Mouse (Mus musculus) c-Kit-negative CD71-positive TER-119-positive erythroid progenitor cells, embryonic 14.5 days (primary cell): ENCODE measurements around the gene Birc5.
"Not testable (repeated sequence)": the region's sequence is repeated elsewhere in the genome, so short reads cannot be mapped to it uniquely, and the experiment has no call there.

Experiments
- DNase-seq: peaks from one replicate; pipeline ENCODE4 v3.0.0-alpha.2; 2013; ENCODE audit warnings: low read depth, low spot score

Gene Birc5

GRCm38 (mm10) chr11:117826916-117827315 lies 22.1 kb upstream of the Birc5 start:
- no peak for DNase-seq

- DNase-seq = no peak
Observed at GRCm38 (mm10) chr11:117827386-117827785, 21.7 kb upstream of the Birc5 start.

- DNase-seq = no peak
Observed at GRCm38 (mm10) chr11:117828149-117828887, 20.7 kb upstream of the Birc5 start.

DNA sequence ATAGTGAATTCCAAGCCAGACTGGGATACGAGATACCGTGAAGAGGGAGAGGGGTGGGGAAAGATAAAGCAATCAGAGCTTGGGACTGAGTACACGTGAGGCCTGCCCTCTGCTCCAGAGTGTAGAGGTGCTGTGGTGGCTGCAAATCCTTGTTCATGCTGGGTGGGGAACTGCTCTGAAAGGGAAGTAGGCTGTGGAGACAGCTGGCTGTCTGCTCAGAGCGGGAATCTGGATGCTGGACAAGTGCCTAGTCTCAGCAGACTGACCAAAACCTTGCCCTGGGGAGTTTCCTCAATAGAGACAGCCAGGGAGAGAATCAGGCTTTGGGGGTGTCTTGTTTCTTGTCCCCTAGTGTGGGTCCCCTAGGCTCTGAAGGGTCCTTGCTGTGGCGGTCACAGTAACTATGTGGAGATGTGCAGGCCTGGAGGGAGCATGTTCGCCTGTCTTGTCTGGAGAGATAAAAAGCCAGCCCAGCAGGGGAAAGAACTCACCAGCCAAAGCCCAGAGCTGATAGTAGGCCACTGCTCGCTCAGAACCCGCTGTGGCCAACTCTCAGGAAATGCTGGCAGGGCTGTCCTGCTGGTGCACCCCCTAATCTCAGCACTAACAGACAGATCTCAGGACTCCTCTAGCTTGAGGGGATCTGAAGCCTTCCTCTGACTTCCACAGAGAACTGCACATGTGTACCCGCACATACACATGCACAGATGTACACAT lies 20.0 kb upstream of the Birc5 start:
- DNase-seq = no peak

GRCm38 (mm10) chr11:117829671-117830215 lies 19.3 kb upstream of the Birc5 start:
- no peak for DNase-seq

- no peak for DNase-seq
Observed at GRCm38 (mm10) chr11:117830401-117830800, 18.6 kb upstream of the Birc5 start.

- peak; percentile 94 for DNase-seq
Observed at GRCm38 (mm10) chr11:117832086-117832969, 16.7 kb upstream of the Birc5 start.

DNA sequence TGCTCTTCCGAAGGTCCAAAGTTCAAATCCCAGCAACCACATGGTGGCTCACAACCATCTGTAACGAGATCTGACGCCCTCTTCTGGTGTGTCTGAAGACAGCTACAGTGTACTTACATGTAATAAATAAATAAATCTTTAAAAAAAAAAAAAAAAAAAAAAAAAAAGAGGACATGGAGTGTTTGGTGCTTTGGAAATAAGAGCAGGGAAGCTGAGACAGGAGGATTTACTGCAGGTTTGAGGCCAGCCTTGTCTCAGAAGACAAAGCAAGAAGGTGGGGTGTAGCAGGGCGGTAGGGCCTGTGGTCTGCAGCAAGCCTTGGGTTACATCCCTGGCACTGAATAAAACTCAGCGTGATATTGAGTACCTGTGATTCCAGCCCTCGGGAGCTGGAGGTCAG lies 15.5 kb upstream of the Birc5 start:
- not testable (repeated sequence) for DNase-seq

GRCm38 (mm10) chr11:117834086-117834485 lies 15.0 kb upstream of the Birc5 start:
- no peak for DNase-seq

- DNase-seq = peak; percentile 68
Observed at GRCm38 (mm10) chr11:117836306-117836705, 12.7 kb upstream of the Birc5 start.

DNA sequence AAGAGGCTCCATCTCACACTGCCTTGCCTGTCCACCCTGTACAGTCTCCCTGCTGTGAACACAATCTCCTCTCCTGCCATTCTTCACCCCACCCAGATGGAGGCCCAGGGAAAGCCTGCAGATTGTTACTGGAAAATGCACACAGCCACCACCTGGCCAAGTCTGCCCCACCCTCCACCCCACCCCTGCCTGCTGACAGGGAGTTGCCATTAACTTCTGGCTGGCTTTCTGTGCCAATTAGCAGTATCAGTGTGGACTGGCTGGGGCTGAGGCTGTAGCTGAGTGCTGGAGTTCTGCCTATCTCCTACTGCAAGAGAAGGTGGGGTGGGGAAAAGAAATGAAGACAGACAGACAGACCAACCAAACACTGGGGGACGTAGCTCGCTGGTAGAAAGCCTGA lies 10.5 kb upstream of the Birc5 start:
- DNase-seq = peak; percentile 65

DNA sequence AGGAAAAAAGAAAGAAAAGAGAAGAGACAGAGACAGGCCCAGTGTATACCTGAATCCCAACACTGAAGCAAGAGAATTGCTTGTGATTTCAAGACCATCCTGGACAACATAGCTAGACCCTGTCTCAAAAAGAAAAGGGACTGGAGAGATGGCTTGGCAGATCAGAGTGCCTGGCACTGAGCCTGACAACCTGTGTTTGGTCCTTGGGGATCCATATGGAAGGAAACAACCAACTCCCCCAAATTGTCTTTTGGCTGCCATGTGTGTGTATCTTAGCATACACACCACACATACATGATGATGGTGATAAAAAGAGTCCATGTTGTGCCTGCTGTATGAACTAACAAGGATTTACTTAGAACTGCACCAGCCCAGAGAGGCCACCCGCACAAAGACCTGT lies 10.0 kb upstream of the Birc5 start:
- no peak for DNase-seq

DNA sequence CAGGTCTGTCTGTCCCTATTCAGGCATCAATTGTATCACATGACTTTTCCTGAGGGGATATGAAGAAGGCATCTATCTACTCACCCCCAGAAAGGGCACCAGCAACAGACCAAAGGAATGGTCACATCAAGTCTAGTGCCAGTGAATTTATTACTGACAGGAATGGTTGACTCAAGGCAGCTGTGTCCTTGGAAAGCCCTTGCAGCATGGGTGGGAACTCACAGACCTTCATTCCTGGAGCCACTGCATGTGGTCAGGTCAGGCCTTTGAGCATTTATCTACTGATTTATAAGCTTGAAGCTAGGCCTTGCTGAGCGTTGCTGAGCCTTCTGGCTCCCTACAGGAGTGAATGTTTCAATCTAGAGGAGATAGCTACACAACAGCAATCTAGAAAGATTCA lies 8.1 kb upstream of the Birc5 start:
- no peak for DNase-seq

GRCm38 (mm10) chr11:117843434-117843833 lies 5.6 kb upstream of the Birc5 start:
- no peak for DNase-seq

DNA sequence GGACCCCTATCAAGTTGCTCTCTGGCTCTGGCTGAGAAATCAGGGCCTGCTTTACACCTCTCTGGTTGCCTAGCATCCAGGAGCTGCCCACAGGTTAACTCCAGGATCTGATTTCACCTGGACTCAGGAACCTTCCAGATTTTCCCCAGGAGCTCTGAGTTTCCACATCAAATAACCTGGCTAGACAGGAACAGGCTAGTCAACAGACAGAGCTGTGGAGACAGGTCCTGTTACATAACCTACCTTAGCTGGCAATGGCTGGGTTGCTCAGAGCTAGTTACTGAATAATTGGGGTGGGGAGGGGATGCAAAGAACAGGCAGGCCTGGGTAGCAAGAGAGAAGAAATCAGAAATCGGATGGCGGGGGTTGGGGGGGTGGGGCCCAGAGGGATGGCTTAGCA lies 4.1 kb upstream of the Birc5 start:
- DNase-seq = no peak

DNA sequence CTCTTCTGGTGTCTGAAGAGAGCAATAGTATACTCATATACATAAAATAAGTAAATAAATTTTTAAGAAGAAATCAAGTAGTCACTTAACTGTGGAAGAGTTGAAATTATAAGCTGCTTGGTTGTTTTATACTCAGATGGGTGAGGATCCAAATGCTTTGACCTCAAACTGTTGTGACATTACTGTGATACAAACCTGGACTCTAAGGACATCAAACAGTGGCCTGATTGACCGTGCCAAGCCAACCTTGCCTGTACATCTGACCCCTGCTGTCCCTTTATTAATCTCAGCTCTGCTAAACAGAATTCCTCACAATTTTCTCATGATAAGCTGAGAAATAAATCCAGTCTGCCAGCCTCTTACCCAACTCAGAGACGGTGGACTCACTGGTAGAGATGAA lies 3.4 kb upstream of the Birc5 start:
- DNase-seq = no peak

- DNase-seq = no peak
Observed at GRCm38 (mm10) chr11:117846640-117847039, 2.4 kb upstream of the Birc5 start.

DNA sequence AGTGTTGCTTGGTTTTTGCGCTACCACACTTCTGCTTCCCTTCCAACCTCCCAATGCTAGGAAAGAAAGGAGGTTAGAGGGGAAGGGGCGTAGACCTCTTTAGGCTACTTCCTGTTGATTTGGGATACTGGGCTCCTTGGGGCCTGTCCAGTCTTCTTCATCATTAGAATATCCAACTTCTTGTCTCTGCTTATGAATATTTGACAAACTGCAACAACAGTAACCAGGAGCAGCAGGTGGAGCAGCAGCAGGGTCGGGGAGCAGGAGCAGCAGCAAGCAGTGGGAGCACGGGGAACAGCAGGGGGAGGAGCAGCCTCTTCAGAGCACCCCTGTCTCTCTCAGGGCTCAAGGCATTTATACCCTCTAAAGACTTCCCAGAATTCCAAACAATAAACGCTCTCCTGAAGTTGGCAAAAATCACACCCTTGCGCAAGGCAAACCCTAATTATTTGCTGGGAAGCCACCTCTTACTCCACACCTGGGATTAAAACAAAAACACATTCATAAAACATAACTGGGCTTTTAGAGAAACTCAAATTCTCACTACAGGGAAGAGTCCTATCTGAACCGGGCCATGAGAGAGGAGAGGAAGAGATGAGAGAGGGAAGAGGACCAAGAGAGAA lies 1.3 kb upstream of the Birc5 start:
- no peak for DNase-seq

GRCm38 (mm10) chr11:117848271-117848984 lies 623 bp upstream of the Birc5 start:
- no peak for DNase-seq

DNA sequence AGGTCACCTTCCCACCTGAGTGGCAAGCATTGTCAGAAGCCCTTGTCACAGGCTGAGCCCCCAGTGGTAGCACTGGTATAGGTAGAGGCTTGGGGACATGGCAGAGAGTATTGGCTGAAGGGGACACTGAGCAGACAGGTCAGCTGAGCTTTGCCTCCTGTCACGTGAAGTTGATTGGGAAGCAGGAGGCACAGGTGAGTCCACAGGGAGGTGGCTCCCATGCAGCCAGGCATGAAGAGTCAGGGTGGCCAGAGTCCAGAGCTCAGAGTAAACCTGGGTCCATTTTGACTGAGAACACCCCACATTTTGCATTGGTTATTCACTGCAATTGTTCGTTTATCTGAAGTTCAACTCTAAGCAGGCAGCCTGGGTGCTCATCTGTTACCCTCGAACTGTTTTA lies 3.8 kb downstream of the Birc5 start:
- no peak for DNase-seq

- no peak for DNase-seq
Observed at GRCm38 (mm10) chr11:117854241-117854640, 5.2 kb downstream of the Birc5 start.
